19 mouse cellular contexts compared by ENCODE assay signal in the genomic region with DNA sequence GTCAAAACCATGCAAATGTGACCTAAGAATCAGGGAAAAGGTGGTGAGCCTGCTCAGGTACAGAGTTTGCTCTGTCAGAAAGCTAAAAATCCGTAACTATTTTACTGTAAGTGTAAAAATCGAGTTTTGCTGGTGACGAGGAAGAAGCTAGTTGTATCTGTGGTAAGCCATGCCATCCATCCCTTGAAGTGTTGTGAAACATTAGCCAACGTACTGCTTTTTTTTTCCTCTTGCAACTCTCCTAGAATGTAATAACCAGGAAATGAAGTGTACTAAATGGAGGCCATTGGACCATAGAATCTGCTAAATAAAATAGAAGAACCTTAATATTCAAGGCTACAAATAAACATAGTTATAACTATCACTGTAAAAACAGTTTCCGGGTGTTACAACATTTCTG. TPM values are rescaled to one million over a fixed set of nuclear protein-coding genes. Genes with fewer than 3 reads are reported as not detected.
A peak's percentile ranks its signal among the peaks of the same experiment; 100 is the strongest.
DNase-seq lines count a peak whose midpoint lies in the region; ATAC-seq and TF ChIP-seq lines count a peak whose summit lies in the region.
"Had no signal": no experiment of that assay in that cellular context is flagged by ENCODE, and none has a peak within 500 bp of the region (broad histone marks: within the 10 kb centered on the region; RNA-seq: fewer than 3 reads in every experiment).

No protein-coding gene starts in this region.

- H3K9me3 ChIP-seq in intestine, postnatal 0 days (ENCODE audit: control insufficient read depth), result no peaks in the 10 kb centered on the region
- no peaks in the 10 kb centered on the region for H3K9me3 ChIP-seq in intestine, embryonic 16.5 days (ENCODE audit: control insufficient read depth, low read length)
- H3K9me3 ChIP-seq: embryonic facial prominence, embryonic 10.5 days; embryonic facial prominence, embryonic 12.5 days; forebrain, embryonic 13.5 days; forebrain, embryonic 15.5 days had no signal

- no peak overlapping the region for H3K4me3 ChIP-seq in intestine, postnatal 0 days (ENCODE audit: low read depth, low read length)
- no peak overlapping the region for H3K4me3 ChIP-seq in intestine, embryonic 16.5 days (ENCODE audit: low read length)
- H3K4me3 ChIP-seq: embryonic facial prominence, embryonic 10.5 days; embryonic facial prominence, embryonic 12.5 days; forebrain, embryonic 13.5 days; forebrain, embryonic 15.5 days had no signal

- no peak overlapping the region for H3K9ac ChIP-seq in intestine, postnatal 0 days (ENCODE audit: low read depth, low read length)
- H3K9ac ChIP-seq in intestine, embryonic 16.5 days (ENCODE audit: low read depth, low read length), result no peak overlapping the region
- H3K9ac ChIP-seq: embryonic facial prominence, embryonic 12.5 days; forebrain, embryonic 13.5 days; forebrain, embryonic 15.5 days; forebrain, postnatal 0 days had no signal

- no peak overlapping the region for H3K27ac ChIP-seq in intestine, postnatal 0 days (ENCODE audit: low read depth, low read length)
- H3K27ac ChIP-seq in intestine, embryonic 16.5 days (ENCODE audit: low read length), result no peak overlapping the region
- H3K27ac ChIP-seq: embryonic facial prominence, embryonic 10.5 days; embryonic facial prominence, embryonic 12.5 days; forebrain, embryonic 13.5 days; forebrain, embryonic 15.5 days had no signal

- no peaks in the 10 kb centered on the region for H3K27me3 ChIP-seq in intestine, postnatal 0 days (replicated peaks; ENCODE audit: control insufficient read depth, insufficient read depth, low read length)
- H3K27me3 ChIP-seq in intestine, embryonic 16.5 days (replicated peaks; ENCODE audit: control insufficient read depth, insufficient read depth, low read length), result no peaks in the 10 kb centered on the region
- H3K27me3 ChIP-seq: embryonic facial prominence, embryonic 12.5 days; forebrain, embryonic 13.5 days; forebrain, embryonic 15.5 days had no signal

- peaks cover 10% of the 10 kb centered on the region for H3K36me3 ChIP-seq in intestine, postnatal 0 days (ENCODE audit: control insufficient read depth, insufficient read depth)
- no peaks in the 10 kb centered on the region for H3K36me3 ChIP-seq in intestine, embryonic 16.5 days (ENCODE audit: control insufficient read depth, insufficient read depth, low read length)

- no peak for TF ChIP-seq CTCF in intestine, postnatal 0 days (IDR thresholded peaks at IDR 0.05; ENCODE audit: low read depth)

- no peaks in the 10 kb centered on the region for H3K4me1 ChIP-seq in intestine, postnatal 0 days (replicated peaks; ENCODE audit: control insufficient read depth, insufficient read depth, low read length)
- H3K4me1 ChIP-seq in intestine, embryonic 16.5 days (ENCODE audit: control insufficient read depth, insufficient read depth, low read length), result no peaks in the 10 kb centered on the region
- H3K4me1 ChIP-seq: embryonic facial prominence, embryonic 10.5 days; embryonic facial prominence, embryonic 12.5 days; forebrain, embryonic 13.5 days; forebrain, embryonic 15.5 days had no signal

- H3K4me2 ChIP-seq in intestine, postnatal 0 days (replicated peaks; ENCODE audit: low read depth), result no peak overlapping the region
- no peak overlapping the region for H3K4me2 ChIP-seq in intestine, embryonic 16.5 days (ENCODE audit: low read depth, low read length)
- H3K4me2 ChIP-seq: embryonic facial prominence, embryonic 12.5 days; forebrain, embryonic 13.5 days; forebrain, embryonic 15.5 days had no signal

- peak; percentile 38 for ATAC-seq in intestine, postnatal 0 days
- ATAC-seq in intestine, embryonic 16.5 days, result no peak
- peak; percentile 39; the same call in 1 of the 2 replicates for ATAC-seq in megakaryocyte, adult 5-6 weeks (ENCODE audit: poor library complexity, severe bottlenecking)
- ATAC-seq: forebrain, embryonic 13.5 days; forebrain, embryonic 15.5 days; forebrain, postnatal 0 days had no signal

- DNase-seq in adrenal gland, postnatal 25 days, result no peak
- DNase-seq in lung, postnatal 10 days, result no peak
- DNase-seq: adrenal gland, adult 2 months; adrenal gland, postnatal 10 days; adrenal gland, postnatal 36 days; cerebellum, adult 11-12 months; cerebellum, adult 2 months; cerebellum, adult 9-10 months; cerebellum, postnatal 10 days; cerebellum, postnatal 25 days; forebrain, postnatal 0 days had no signal

- 65% methylated on average over 5 of the region's 5 CpGs for WGBS in intestine, postnatal 0 days
- WGBS in intestine, embryonic 16.5 days, result 89% methylated on average over 5 of the region's 5 CpGs

RNA-seq across cellular contexts. Expression of gene Znhit6, which starts 32.3 kb away (rescaled TPM):
- polyA plus RNA-seq in intestine, postnatal 0 days (2015; fragmentation: Nextera tagmentation; extraction: Ambion mirVana), result 13.1 and 15.9 TPM in 2 replicates
- 23.5 and 28.4 TPM in 2 replicates for polyA plus RNA-seq in intestine, embryonic 16.5 days (2015; fragmentation: Nextera tagmentation; extraction: Ambion mirVana)
- 14.0 and 20.3 TPM in 2 replicates for total RNA-seq in megakaryocyte, adult 5-6 weeks (2015)
- total RNA-seq in megakaryocyte, adult 5-6 weeks (2017), result 11.4 and 13.8 TPM in 2 replicates
- total RNA-seq in adrenal gland, postnatal 25 days (2021), result 18.7 and 27.2 TPM in 2 replicates

RNA-seq across cellular contexts. Expression of gene Ccn1, which starts 41.5 kb away (rescaled TPM):
- polyA plus RNA-seq in intestine, postnatal 0 days (2015; fragmentation: Nextera tagmentation; extraction: Ambion mirVana), result 33.1 and 37.0 TPM in 2 replicates
- polyA plus RNA-seq in intestine, embryonic 16.5 days (2015; fragmentation: Nextera tagmentation; extraction: Ambion mirVana), result 50.3 and 55.5 TPM in 2 replicates
- not detected in 2 replicates for total RNA-seq in megakaryocyte, adult 5-6 weeks (2015)
- total RNA-seq in megakaryocyte, adult 5-6 weeks (2017), result 0.08 and 0.15 TPM in 2 replicates
- 5.5 and 10.6 TPM in 2 replicates for total RNA-seq in adrenal gland, postnatal 25 days (2021)
- total RNA-seq: MEL had no signal
